Mouse (Mus musculus) v-Abl transformed pro-B cells (cell line): Measurements from ENCODE around the gene Usp7.
"Not testable (repeated sequence)": the region's sequence is repeated elsewhere in the genome, so short reads cannot be mapped to it uniquely, and the experiment has no call there.

Experiments
- in situ Hi-C, 2 experiments: fragments of 400-800 bp; cut with MboI; formaldehyde crosslinking; loops; one replicate each; pipeline ENCODE4 v1.15.1; 2025; ENCODE audit not compliant: unreplicated experiment in 2 of 2

Usp7 gene

DNA sequence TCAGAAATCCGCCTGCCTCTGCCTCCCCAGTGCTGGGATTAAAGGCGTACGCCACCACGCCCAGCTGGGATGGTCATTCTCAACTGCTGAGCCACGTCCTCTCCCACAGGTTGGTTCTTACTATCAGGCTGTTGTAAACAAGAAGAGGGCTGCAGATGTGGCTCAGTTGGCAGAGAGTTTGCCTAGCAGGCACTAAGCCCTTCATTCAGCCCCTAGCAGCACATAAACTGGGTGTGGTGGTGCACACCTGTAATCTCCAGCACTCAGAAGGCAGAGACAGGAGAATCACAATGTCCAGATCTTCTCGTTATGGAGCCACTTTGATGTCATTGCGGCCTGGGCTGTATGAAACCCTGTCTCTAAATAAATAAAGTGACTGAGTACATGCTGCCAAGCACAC, 31.1 kb downstream of the Usp7 start:
- in situ Hi-C loops, result loop anchor here in 1 of 2 experiments (10.0 kb wide), 1 partner anchor 266 kb away; no protein-coding TSS in a partner anchor

DNA sequence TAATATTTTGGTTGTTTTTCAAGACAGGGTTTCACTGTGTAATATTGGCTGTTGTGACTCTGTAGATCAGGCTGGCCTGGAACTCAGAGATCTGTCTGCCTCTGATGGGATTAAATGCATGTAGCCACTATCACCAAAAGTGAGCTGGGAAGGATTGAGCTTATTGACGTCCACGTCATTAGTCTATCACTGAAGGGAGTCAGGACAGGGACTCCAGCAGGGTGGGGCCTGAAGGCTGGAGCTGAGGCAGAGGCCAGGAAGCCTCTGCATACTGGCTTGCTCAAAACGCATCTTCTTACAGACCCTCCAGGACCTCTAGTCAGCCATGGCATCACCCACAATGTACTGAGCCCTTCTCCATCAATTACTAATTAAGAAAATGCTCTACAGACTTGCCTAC, 33.1 kb downstream of the Usp7 start:
- in situ Hi-C loops, result no loop called here

DNA sequence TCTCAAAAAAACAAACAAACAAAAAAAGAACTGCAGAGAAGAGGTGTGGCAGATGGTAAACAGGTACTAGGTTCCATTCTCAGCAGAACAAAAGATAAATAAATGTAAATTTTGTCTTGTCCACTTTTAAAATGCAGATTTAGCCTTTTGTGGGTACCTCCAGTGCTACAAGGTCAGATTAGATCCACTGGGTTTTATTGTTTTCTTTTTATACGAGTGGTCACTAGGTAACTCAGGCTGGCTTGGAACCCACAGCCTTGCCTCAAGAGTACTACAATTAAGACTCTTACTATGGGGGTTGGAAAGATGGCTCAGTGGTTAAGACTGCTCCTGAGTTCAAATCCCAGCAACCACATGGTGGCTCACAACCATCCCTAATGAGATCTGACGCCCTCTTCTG, 33.9 kb downstream of the Usp7 start:
- in situ Hi-C loops, result no loop called here

DNA sequence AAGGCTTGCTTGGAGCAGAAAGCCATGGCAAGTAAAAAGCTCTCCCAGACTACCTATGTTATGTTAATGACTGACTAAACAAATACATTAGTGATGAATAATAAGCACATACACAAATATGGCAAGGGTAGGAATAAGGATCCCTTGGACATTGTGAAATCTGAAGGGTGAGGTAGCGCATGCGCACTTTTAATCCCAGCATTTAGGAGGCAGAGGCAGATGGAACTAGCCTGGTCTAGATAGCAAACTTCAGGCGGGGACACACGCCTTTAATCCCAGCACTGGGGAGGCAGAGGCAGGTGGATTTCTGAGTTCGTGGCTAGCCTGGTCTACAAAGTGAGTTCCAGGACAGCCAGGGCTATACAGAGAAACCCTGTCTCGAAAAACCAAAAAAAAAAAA, 34.5 kb downstream of the Usp7 start:
- in situ Hi-C loops, result not testable (repeated sequence)

DNA sequence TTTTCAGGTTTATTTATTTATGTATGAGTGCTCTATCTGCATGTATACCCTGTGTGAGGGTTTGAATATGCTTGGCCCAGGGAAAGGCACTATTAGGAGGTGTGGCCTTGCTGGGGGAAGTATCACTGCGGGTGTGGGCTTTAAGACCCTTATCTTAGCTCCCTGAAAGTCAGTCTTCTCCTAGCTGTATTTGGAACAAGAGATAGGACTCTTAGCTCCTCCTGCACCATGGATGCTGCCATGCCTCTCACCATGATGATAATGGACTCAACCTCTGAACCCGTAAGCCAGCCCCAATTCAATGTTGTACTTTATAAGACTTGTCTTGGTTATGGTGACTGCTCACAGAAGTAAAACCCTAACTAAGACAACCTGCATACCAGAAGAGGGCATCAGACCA, 39.8 kb downstream of the Usp7 start:
- in situ Hi-C loops, result no loop called here

DNA sequence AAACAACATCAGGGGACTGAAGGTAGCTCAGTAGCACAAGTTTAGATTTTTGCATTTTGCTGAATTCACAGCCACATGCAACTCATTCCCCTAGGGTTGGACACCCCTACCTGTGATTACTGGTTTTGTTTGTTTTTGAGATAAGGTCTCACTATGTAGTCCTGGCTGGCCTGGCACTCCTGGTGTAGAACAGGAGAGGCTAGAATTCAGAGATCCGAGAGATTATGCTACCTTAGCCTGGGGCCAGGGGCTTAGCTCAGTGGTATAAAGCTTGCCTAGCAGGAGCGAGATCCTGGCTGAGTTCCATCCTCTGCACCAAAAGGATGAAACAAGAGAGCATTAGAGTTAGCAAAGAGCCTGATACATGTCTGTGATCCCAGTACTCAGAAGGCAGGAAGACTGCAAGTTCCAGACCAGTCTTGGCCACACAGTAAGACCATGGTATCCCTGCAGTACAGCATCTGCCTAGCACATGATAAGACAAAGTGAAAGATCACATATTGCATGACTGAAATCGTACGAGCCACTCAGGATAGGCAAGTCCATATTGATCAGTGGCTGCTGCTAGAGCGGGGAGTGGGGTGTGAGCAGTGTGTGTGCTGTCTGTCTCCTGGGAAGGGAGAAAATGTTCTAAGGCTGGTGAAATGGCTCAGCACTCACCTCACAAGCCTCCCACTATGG, 40.4 kb downstream of the Usp7 start:
- in situ Hi-C loops, result no loop called here

DNA sequence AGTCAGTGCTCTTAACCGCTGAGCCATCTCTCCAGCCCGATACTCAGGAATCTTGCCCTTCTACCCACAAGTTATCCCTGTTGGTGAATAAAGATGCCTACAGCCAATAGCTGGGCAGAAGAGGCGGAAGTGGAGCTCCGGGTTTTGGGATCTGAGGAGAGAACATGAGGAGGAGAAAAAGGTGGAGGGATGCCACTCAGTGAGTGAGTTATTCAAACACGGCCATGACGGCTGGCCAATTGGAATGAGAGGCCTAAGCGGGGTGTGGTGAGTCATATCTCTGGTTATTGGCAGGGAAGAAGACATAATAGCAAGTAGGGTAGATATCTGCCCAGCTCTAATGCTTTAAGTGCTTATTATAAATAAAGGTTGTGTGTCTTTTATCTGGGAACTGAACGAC, 43.2 kb downstream of the Usp7 start:
- in situ Hi-C loops, result no loop called here

DNA sequence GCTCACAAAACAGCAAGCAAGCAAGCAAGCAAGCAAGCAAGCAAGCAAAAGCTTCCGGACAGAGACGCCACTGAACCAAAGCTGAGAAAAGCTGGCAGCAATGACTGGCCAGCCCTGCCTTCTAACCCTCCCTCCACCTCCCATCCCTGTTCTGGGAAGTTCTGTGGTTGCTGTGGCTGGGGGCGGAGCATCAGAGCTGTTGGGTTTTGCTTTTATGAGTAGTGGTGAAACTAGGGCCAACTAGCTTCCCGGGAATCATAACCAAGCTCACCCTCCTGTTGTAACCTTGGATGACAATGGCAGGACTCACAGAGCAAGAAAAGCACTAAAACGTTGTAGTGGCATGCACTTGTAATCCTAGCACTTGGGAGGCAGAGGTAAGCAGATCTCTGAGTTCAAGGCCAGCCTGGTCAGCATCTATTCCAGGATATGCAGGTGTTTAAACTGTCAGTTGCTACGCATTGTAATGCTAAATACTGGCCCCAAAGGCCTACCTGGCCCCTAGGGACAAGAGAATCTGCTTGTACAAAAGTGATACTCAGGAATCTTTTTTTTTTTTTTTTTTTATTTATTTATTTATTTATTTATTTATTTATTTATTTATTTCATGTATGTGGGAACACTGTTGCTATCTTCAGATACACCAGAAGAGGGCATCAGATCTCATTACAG, 43.8 kb downstream of the Usp7 start:
- in situ Hi-C loops, result no loop called here

DNA sequence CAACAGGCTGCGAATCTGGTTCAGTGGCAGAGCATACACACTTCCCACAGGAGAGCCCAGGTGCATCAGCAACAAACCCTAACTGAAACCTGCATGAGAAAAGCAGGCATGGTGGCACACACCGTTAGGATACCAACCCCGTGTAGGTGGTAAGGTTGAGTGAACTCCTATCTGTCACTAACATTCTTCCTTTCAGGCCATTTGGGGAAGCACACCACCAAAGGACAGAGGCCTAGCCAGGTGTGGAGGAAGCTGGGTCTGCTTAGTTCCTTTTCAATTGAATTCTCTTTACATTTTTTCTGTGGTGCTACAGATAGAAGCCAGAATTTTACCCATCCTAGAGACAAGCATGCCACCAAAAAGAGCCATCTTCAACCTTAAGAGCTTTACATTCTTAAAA, 44.3 kb downstream of the Usp7 start:
- in situ Hi-C loops, result no loop called here

DNA sequence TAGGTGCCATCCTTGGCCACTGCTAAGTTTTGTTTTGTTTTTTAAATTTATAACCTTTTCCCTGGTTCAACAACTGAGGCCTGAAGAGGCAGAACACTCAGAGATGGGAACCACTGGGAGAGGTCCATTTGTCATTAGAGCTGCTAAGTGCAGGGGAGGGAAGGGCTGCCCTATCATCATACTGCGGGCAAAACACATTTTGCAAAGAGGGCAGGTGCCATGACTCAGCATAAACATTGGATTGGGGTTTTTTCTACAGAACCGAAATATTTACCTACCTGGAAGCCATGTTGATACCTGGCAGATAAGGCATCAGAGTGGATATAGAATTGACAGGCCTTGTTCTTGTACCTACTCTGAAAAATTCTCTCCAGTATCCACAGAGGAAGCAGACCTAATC, 45.6 kb downstream of the Usp7 start:
- in situ Hi-C loops, result no loop called here

DNA sequence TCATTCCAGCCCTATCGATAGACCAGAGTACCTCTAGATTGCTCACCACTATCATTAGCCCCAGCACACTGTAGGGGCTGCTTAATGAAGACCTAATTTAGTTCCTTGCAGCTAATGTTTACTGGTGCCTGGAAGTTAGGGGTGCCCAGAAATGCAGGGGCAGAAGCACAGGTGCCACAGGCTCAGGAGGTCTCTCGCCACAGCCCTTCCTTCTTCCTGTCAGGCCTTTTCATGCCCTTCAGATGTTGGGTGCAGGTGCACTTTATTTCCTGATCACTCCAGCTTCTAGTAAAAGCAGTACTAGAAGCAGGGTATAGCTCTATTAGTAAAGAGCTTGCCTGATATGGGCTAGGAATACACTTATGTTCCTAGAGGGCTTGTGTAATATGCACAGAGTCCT, 46.4 kb downstream of the Usp7 start:
- in situ Hi-C loops, result no loop called here

DNA sequence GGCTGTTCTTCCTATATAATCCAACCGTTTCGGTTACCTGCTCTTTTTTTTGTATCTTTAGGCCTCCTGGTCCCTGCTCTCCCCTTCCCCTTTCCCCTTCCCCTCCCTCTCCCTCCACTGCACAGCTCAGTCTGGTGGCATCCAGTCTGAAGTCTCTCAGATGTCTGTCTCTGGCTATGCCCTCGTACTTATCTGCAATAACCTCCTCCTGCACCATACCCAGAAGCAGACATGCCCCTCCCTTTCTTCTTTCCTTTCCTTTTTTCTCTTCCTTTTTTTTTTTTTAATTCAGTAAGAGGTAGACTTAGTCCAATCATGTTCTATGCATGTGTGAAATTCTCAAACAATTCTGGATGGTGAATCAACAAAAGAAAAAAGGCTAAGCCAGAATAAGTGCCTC, 48.1 kb downstream of the Usp7 start:
- in situ Hi-C loops, result no loop called here

DNA sequence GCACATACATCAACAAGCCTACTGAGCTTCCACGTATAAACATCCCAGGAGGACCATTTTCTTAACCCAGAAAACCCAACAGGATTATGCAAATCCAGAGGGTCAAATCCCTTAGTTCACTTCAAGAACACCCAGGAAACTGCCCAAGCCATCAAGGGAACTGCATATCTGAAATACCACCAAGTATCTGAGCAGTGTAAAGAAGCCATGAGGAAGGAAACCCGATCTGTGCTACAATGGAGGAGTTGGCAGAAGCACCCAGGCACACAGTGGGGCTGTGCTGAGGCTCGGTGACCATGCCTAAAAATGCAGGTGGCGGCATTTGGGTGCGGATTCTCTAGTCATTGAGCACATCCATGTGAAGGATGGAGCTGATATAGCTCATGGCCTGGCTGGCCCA, 50.4 kb downstream of the Usp7 start:
- in situ Hi-C loops, result no loop called here

DNA sequence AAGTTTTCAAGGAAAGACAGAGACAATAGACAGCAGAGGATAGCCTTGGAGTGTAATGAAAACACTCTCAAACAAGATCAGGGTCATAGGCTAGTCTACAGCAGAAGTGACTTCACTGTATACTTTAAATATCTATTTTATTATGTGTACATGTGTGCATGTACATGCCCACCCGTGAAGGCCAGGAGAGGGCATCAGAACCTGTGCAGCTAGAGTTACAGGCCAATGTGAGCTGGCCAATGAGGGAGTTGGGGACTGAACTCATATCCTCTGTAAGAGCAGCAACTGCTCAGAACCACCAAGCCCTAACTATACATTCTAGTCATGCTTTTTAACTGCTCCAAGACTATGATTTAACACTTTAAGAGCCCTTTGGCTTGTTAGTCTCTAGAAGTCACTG, 51.0 kb downstream of the Usp7 start:
- in situ Hi-C loops, result no loop called here

DNA sequence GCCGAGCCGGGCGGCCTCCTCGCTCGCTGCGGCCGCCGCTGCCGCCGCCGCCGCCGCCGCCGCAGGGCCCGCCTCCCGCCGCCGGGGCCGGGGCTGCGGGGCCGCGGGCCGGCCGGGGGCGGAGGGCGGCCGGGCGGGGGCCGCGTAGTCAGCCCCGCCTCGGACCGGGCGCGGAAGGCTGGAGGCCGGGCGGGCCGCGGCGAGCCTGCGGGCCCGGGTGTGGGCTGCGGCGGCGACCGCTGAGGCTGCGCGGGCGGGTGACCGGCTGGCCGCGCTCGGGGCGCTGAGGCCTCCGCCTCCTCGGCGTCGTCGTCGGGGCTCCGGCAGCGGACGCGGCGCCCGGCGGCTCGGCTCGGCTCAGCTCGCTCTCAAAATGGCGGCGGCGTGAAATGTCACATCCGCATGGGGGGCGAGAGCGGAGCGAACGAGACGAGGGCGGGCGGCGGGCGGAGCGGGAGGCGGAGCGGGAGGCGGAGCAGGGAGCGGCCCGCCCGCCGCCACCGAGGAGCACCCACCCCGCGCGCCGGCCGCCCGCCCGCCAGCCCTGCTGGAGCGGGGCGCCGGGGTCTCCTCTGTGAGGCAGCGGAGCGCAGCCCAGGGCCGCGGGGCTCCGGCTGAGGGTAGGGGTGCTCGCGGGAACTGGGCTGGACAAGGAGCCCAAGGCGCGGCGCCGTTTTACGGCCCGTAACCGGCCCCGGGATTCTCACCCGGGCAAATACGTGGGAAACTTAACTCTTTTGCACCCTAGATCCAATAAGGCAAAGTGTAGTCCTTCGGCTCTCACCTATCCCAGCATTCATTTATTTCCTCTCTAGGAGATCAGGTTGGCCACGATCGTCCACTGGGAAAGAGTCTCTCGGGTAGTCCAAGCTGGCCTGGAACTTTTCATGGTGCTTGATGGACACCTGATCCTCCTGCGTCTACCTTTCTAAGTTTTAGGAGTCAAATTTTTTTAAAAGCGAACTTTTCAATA, 53.3 kb downstream of the Usp7 start:
- in situ Hi-C loops, result no loop called here

DNA sequence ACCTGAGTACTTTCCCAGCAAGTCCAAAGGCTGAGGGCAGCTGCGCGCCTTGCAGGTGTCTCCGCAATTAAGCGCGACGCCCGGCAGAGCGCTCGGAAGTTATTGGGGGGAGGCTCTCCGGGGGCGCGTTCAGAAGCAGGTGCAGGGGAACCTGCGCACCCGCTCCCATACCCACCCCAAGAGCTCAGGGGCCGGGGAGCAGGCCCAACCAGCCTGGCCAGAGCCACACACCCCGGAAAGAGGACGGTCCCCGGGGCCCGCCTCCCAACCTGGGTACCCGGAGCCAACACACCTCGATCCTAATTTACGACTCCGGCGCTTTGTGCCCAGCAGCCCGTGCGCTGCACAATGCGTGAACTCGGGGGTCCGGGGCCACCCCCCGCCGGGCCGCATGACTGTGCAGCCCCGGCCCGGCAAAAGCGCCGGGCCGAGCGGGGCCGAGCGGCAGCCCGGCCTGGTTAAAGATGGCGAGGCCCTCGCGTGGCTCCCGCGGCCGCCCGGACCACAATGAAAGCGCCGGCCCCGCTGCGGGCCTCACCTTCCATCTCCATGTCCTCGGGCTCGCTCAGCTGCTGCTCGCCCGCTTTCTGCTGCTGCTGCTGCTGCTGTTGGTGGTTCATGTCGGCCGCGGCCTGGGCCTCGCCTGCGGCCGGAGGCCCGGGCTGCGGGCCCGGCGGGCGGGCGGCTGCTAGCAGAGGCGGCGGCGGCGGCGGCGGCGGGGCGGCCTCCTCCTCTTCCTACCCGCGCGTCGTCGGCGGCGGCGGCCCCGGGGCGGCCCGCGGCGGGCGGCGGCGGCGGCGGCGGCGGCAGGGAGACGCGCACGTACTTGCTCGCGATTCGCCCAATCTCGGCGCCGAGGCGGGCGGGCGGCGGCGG, 54.2 kb downstream of the Usp7 start:
- in situ Hi-C loops, result no loop called here

DNA sequence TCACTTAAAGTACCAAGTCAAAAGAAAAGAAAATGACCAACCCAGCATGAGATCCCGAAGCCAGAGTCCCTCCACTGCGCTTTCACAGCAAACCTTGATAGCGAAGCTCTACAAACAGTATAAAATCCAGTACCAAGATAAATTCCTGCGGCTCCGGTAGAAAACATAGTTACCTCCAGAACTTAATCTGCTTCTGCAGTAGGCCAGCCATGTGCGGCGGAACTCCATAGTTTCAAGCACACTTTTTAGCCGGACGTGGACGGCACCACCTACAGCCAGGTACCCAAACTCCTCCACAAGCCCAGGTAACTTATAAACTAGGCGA, 54.8 kb downstream of the Usp7 start:
- in situ Hi-C loops, result no loop called here

DNA sequence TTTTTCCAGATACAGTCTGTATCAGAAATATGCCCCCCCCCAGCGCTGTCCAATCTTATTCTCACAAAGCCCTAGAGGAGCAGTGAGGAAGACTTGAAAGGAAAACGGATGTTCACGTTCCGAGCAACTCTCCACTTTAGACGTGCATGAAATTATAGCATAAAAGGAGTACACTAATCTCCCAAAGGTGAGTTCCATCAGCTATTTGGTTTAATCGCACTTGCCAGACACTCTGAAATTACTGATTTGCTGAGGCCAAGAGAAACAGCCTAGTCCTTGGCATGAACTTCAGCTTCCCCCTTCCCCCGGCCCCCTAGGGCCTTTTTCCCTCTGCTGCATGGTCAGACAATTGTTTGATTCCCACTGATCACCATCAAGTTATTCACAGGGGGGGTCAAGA, 55.4 kb downstream of the Usp7 start:
- in situ Hi-C loops, result no loop called here

DNA sequence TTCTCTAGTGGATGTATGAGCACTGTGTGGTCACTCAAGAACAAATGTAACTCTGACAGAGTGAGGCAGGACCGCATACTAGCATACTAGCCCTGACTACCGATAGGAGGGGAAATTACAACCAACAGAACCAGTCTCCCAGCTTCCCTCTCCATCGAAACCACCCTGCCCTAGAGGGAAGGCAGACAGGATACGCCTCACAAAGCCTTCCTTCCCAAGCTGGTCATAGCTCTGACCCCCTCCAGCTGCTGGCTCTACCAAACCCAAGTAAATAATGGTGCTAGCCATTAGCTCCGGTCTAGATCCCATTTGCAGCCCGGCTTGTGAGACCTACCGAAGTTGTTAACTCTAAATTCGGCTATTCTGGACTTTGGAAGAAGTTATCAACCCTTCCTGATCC, 56.1 kb downstream of the Usp7 start:
- in situ Hi-C loops, result no loop called here

DNA sequence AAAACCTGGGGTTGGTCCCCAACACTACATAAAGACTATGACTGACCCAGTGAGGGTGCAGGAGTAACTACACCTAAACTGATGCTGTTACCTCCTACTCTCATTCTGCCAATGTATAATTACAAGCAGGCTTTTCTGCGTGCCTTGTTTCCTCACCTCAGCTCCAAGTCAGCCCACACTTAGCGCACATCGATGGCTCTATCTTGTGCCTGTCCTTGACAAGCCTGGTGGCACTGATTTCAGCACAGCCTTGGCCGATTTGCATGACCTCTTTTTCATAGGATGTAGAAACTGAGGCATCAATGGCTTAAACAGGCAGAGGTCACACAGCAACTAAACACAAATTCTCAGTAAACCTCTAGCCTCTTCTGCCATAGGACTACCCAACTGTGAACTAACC, 57.4 kb downstream of the Usp7 start:
- in situ Hi-C loops, result no loop called here

DNA sequence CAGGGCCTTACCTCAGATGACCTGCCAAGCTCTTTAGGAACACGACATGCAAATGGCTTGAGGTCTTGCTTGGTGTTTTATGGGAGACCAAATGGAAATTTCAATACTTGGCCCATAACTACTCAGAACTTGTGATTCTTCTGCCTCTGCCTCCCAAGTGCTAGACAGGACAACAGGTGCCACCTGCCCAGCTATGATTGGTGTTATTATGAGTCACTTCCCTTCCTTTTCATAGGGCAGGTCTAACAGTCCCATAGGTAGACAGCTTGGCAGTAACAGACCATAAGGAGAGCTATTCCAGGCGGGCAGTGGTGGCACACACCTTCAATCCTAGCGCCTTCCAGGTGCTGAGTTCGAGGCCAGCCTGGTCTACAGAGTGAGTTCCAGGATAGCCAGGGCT, 58.5 kb downstream of the Usp7 start:
- in situ Hi-C loops, result no loop called here
